Mouse (Mus musculus) left cerebral cortex, postnatal 36 days (tissue): ENCODE results near the gene C2cd4b. TPM values are rescaled to one million over a fixed set of nuclear protein-coding genes. Genes with fewer than 3 reads are reported as not detected.

Source experiments
- DNase-seq, 2 experiments: peaks; one replicate each; pipeline ENCODE4 v3.0.0; 2021 to 2022; ENCODE audit warnings: low spot score in 2 of 2, mixed read lengths in 1 of 2
- intact Hi-C: fragments of 180-260 bp; cut with DNase I; formaldehyde crosslinking; loops from one replicate; pipeline ENCODE4 v1.15.1; 2025
- total RNA-seq, 2 experiments: library from RNA; stranded (reverse); gene quantifications; 2 replicates each; pipeline ENCODE4 v1.2.3; 2021

The C2cd4b gene
- total RNA-seq, result 1 to 10 TPM; 2.3 to 4.0 TPM

DNA sequence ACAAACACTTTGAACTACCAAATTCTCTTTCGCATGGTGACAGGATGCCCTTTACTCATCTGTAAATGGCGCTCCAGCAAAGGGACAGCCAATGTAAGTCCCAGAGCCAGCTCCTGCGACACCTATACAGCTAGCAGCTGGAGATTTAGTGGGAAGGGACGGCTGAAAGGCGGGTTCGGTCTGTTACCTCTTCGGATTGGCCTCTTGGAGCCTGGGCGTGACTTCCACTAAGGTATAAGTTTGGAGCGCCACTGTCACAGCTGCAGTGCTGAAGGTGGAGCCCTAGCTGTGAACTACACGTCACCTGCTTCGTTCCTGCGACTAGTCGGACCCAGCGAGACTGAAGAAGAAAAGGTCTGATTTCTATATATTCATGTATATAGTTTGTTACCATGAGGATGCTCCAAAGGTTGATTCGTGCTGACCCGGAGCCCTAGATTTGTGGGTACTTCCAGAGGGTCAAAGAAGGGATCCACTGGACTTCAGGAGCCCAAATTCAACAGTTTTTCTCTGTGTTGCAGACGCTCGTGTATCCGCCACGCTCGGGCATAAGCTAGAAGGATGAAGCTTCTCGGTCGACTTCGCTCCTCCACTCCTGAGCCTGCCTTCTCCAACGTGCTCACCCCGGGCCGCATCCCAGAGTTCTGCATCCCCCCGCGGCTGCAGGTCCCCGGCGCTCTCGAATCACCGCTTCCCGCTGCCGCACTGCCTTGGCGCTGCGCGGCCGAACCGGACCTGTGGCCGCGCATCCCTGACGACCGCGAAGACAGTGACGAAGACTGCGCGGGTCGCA, at the start of gene C2cd4b:
Gene C2cd4b (plus strand): TSS at position 275 of the 793 bp plus-strand sequence.
- intact Hi-C loops, result loop anchor here (5.0 kb wide), 1 partner anchor 43 kb away; no protein-coding TSS in a partner anchor
- DNase-seq, result peak; percentile 58 to 60

DNA sequence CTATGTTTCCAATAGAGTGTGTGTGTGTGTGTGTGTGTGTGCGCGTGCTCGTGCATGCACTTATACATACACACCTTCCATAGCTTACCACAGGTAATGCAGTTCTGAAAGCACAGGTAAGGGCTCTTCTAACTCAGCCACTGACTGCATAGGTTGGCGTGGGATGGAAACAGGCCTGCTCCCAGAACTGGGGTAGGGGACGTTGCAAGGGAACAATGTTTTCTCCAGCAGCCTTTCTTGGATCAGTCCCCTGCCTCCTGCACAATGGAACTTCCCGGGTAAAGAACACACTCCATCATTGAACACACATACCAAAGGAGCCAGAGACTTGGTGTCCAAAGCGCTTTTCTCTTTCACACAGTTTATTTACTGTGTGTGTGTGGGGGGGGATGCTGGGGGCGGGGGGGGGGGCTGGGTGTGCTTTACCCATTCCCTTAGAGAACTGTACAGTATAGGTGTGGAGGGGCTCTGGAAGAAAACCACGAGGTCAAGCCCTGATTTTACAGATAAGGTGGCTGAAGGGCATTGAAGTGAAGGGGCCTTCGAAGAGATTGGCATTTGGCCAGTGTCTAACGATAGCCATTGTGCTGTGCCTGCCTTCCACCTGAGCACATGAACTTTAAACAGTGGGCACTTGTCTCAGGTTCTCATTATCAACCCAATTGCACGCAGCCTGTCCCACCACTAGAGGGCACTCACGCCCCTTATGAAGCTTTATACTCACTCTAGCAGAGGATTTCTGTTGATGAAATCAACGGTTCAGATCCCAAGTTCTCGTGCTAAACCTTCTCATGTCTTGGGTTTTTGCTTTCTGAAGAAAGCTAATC, 48.0 kb upstream of the C2cd4b start:
- DNase-seq, result peak; percentile 53 to 71
- intact Hi-C loops, result loop anchor here (5.0 kb wide), 1 partner anchor 91 kb away; no protein-coding TSS in a partner anchor

- intact Hi-C loops, result loop anchor here (5.0 kb wide), 1 partner anchor 90 kb away; no protein-coding TSS in a partner anchor
Observed at GRCm38 (mm10) chr9:67712146-67712545, 47.1 kb upstream of the C2cd4b start.

GRCm38 (mm10) chr9:67717081-67717480, 42.2 kb upstream of the C2cd4b start:
- peak; percentile 30 to 47 for DNase-seq
- intact Hi-C loops, result no loop called here

More at GRCm38 (mm10) chr9:67712146-67712545, 47.1 kb upstream of the C2cd4b start:
- DNase-seq, result no peak

DNA sequence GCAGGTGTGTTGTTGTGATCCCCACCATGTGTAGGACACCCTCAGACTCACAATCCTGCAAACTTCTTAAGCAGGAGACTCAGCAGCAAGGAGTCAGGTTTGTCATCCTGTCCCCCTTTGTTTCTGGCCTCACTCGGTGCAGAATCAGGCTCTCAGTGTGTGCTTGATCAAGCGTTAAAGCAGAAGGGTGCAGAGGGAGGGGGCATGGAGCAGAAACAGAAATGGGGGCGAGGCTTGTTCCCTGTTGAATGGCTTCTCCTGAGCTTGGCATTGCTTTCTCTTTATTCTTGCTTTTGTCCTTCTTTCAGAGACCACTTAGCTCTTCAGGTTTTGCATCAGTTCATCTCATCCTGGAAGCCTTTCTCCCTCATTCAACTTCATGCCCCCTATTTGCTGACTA, 40.6 kb upstream of the C2cd4b start:
- DNase-seq, result no peak
- intact Hi-C loops, result no loop called here

GRCm38 (mm10) chr9:67720150-67720549, 39.1 kb upstream of the C2cd4b start:
- intact Hi-C loops, result no loop called here
- no peak for DNase-seq

DNA sequence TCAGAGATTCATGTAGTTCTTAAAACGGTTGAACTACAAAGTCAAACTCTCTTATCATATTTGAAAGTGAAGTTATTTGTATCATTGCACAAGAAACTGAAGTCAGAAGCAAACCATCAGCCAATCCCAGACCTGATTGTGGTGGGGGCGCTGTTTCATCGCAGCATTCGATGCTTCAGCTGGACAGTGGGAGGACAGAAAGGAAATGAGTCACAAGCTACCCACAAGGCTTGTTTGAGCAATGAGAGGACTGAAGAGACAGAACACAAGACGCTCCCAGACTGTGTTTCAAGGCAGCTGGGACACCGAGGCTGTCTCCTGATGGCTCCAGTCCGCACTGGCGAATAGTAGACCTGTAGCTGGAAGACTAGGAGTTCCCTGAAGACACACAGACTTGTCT, 36.9 kb upstream of the C2cd4b start:
- peak; percentile 43 to 46 for DNase-seq
- intact Hi-C loops, result no loop called here

DNA sequence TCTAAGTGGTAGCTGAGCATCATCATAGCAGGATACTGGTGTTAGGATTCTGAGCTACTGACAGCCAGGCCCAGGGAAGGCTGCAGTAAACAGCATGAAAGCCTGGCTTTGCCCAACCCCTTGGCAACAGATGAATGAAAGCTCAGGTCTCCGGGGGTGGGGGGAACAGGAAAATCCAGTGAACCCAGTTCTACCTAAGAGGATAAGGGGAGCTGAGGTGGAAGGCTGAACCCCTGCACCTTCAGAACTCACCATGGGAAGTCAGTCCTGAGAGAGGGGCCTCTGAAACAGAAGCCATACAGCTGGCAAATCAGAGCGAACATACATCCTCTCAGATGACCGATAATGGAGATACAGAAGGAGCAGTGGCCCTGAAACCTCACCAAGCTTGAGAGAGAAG, 34.0 kb upstream of the C2cd4b start:
- no peak for DNase-seq
- intact Hi-C loops, result no loop called here

- no peak for DNase-seq
- intact Hi-C loops, result no loop called here
Observed at GRCm38 (mm10) chr9:67733716-67734115, 25.5 kb upstream of the C2cd4b start.

DNA sequence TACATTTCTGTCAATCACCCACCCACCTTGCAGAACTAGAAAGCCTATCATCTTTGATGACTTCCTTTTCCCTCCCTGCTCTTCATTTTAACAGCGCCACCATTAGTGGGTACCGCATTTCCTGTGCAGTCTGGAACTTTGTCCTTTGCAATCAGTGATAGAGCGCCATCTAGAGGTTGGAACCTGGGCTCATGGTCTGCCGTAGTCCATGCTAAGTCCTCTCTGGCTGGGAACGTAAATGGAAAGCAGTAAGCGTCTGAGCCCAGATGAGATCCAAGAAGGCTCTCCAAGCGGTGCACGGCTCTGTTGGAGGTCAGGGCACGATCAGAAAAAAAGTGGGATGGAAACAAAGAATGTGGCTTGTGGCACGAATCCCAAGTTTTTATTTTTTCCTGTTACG, 23.8 kb upstream of the C2cd4b start:
- no peak for DNase-seq

GRCm38 (mm10) chr9:67741256-67741655, 18.0 kb upstream of the C2cd4b start:
- DNase-seq, result no peak
- intact Hi-C loops, result no loop called here

More for the DNA sequence above, 23.8 kb upstream of the C2cd4b start:
- intact Hi-C loops, result no loop called here

DNA sequence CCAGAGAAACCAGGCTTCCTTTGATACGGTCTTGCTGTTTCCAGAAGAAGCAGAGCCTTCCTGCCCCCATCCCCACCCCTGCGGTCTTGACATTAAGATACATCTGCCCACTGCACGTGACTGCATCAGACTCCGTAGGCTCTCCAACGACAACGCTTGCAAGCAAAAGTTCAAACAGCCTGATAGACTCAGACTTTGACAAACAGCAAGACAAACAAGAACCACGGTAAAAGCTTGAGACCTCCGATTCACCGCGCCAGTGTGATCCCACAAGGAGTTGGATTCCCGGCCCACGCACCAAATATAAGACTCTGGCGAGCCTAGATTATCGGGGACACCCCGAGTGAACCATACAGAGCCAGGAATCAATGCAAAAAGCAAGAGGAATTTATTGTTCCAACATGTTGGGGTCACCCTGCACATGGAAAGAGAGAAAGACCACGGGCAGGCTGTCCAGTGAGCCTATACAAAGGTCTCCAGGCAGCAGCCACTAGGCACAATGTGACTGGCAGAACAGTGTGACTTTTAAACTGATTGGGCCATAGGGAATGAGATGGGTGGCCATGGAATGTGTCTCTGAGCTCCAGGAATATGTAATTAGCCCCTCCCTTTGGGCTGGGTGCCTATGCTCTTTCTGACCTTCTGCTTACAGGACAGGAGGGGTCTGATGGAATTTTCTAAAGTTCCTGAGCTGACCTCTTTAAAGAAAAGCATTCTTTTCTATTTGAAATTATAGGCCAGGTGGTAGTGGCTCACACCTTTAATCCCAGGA, 5.6 kb upstream of the C2cd4b start:
- intact Hi-C loops, result no loop called here
- no peak for DNase-seq

- DNase-seq, result no peak
- intact Hi-C loops, result loop anchor here (5.0 kb wide), 1 partner anchor 48 kb away; no protein-coding TSS in a partner anchor
Observed at GRCm38 (mm10) chr9:67754713-67755112, 4.5 kb upstream of the C2cd4b start.

- intact Hi-C loops, result loop anchor here (5.0 kb wide), 1 partner anchor 44 kb away; no protein-coding TSS in a partner anchor
Observed at GRCm38 (mm10) chr9:67758686-67759085, 551 bp upstream of the C2cd4b start.

GRCm38 (mm10) chr9:67759956-67760764, 923 bp downstream of the C2cd4b start:
- peak; percentile 73 to 87 for DNase-seq
- intact Hi-C loops, result loop anchor here (5.0 kb wide), 1 partner anchor 42 kb away; no protein-coding TSS in a partner anchor

More at GRCm38 (mm10) chr9:67758686-67759085, 551 bp upstream of the C2cd4b start:
- DNase-seq, result peak; percentile 44 to 47

- no peak for DNase-seq
- intact Hi-C loops, result no loop called here
Observed at GRCm38 (mm10) chr9:67760991-67761390, 1.8 kb downstream of the C2cd4b start.

- DNase-seq, result no peak
- intact Hi-C loops, result no loop called here
Observed at GRCm38 (mm10) chr9:67763326-67763725, 4.1 kb downstream of the C2cd4b start.

DNA sequence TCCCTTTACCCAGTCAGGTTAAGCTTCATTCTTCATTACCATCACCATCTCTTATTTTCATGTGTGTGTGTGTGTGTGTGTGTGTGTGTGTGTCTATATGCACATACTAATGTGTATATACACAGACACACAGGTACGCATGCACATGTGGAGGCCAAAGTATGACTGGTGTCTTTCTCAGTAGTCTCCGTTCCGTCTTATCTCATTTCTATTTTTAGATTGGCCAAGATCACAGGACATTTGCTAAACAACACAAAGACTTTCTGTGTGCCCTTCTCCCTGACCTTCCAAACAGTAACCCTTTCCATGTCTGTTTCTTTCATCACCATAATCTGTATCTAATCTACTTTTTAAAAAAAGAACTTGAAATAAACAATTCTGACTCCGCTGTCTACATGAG, 7.2 kb downstream of the C2cd4b start:
- intact Hi-C loops, result no loop called here
- no peak for DNase-seq

DNA sequence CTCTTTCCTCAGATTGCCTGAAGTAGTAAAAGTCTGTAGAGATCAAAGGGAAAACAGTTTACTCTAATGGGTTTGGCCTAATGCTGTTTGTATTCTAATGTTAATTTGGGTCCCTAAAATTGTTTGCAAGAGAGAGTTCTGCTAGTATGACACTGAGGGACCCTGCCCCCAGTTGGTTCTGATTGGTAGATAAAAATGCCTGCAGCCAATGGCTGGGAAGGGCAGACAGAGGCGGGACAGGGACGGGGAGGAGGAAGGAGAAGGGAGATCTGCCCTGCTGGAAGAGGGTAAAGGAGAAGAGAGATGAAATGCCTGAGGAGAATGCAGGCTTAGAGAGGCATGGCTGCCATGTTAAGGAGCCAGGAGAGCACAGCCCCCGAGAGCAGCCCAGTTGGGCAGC, 7.7 kb downstream of the C2cd4b start:
- intact Hi-C loops, result no loop called here
- DNase-seq, result no peak
